Mouse (Mus musculus) limb, embryonic 11.5 days (tissue): ENCODE measurements at regions not wholly inside any gene's neighbourhood (a gene's known extent, or its start where the extent isn't known, plus 50 kb on each side); places are given as distances from the start of the nearest gene placed in this dataset.

Experiments
- ATAC-seq: fragments of 200-750 bp; cut with Nextera tagmentation; 2 replicates; pipeline ENCODE4 v1.8.0; 2017; ENCODE audit warnings: low read depth; ENCODE audit not compliant: insufficient number of reproducible peaks, low FRiP score, low TSS enrichment
- DNase-seq: peaks from one replicate; pipeline ENCODE4 v3.0.0-alpha.2; 2015; ENCODE audit warnings: low spot score
- H3K27ac ChIP-seq: fragments of 300-500 bp; sonication (generic); replicated peaks from 2 replicates; pipeline ENCODE4 v1.5.1; 2014; ENCODE audit warnings: low read depth, mild to moderate bottlenecking, low read length
- H3K27me3 ChIP-seq: fragments of 300-500 bp; sonication (generic); 2 replicates; pipeline ENCODE4 v1.6.1; 2014; ENCODE audit warnings: mild to moderate bottlenecking, low read length, mixed read lengths; ENCODE audit not compliant: control insufficient read depth, insufficient read depth
- H3K36me3 ChIP-seq: fragments of 300-500 bp; sonication (generic); 2 replicates; pipeline ENCODE4 v1.6.1; 2014; ENCODE audit warnings: mild to moderate bottlenecking, low read length, moderate library complexity, mixed read lengths; ENCODE audit not compliant: control insufficient read depth, insufficient read depth
- H3K4me1 ChIP-seq: fragments of 300-500 bp; sonication (generic); 2 replicates; pipeline ENCODE4 v1.6.1; 2014; ENCODE audit warnings: low read length, mixed read lengths; ENCODE audit not compliant: control insufficient read depth, insufficient read depth
- H3K4me2 ChIP-seq: fragments of 300-500 bp; sonication (generic); 2 replicates; pipeline ENCODE4 v1.6.1; 2014; ENCODE audit warnings: low read depth, mild to moderate bottlenecking, moderate library complexity; ENCODE audit not compliant: severe bottlenecking
- H3K4me3 ChIP-seq: fragments of 300-500 bp; sonication (generic); 2 replicates; pipeline ENCODE4 v1.5.1; 2014; ENCODE audit warnings: low read depth, low read length
- H3K9ac ChIP-seq: fragments of 300-500 bp; sonication (generic); 2 replicates; pipeline ENCODE4 v1.6.1; 2014; ENCODE audit warnings: mild to moderate bottlenecking, low read length
- H3K9me3 ChIP-seq: fragments of 300-500 bp; sonication (generic); 2 replicates; pipeline ENCODE4 v1.6.1; 2016; ENCODE audit warnings: low read length; ENCODE audit not compliant: control insufficient read depth
- WGBS: fragments of 180-500 bp; shearing (Covaris S2); extraction: QIAGEN DNeasy Blood & Tissue Kit; methylation state at CpG from one replicate; pipeline ENCODE4 v1.1.7; 2014; 5-methylcytosine and 5-hydroxymethylcytosine counted together

DNA sequence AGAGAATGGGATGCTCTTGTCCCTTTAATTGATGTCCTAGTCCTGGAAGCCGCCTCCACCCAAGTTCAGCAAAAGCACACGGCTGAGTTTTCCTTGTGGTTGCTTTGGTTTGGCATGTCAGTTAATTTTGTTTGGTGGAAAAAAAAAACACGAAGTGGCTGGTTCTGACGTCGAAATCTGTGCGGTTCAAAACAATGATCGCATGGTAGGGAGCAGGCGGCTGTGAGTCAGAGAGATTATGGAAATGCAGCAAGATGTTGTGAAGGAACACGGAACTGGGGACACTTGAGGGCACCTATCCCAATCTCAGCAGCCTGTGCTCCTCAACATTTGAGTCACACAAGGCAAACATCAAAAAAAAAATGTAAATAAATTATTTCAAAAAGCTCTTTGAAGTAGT is 266.1 kb downstream of the Gm826 start:
- Histone ChIP-seq H3K27ac (no peak overlapping the region), H3K27me3 (no peaks in the 10 kb centered on the region), H3K36me3 (no peaks in the 10 kb centered on the region), H3K4me3 (no peak overlapping the region), H3K9me3 (no peaks in the 10 kb centered on the region), H3K4me2 (no peak overlapping the region), H3K4me1 (no peaks in the 10 kb centered on the region), H3K9ac (no peak overlapping the region)
- no peak for ATAC-seq
- DNase-seq = no peak
- WGBS = 86% methylated on average over 9 of the region's 9 CpGs

DNA sequence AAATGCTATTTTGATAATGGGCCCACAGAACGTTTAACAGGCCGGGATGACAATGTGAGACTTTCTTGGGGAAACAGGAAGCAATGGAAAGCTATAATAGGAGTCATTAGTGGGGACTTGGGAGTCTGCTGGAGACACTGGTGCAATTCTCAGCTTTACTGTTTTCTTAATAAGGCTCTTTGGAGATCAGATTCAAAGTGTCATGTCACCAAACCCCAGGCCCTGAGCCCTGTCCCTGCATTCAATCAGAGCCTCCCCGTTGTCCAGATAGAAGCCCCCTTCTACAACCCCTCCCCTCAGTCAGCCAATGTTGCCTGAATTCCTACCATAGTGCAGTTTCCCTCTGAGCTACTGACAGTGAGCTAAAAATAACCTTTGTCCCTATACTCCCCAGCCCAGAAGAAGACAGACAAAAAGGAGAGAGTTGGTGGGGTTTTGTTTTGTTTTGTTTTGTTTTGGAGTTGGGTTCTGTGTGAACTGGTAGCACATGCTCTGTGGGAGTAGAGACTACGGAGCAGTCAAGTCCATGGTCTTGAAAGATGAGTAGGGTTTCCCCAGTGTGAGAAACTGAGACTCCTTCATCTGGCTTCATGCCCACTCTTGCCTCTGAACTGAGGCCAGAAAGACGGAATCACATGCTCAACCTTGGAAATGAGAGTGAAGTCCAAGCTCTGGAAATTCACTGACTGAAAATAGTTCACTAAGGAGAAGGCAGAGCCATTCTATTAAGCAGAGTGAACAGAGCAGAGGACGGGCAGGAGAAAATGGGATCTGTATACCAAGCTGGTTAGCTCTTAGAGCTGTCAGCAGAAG is 267.3 kb downstream of the Gm826 start:
- Histone ChIP-seq H3K27me3 (no peaks in the 10 kb centered on the region), H3K27ac (no peak overlapping the region), H3K4me1 (no peaks in the 10 kb centered on the region), H3K36me3 (no peaks in the 10 kb centered on the region), H3K4me3 (no peak overlapping the region), H3K9ac (no peak overlapping the region), H3K4me2 (no peak overlapping the region), H3K9me3 (no peaks in the 10 kb centered on the region)
- ATAC-seq (no peak), DNase-seq (no peak)
- 54% methylated on average over 6 of the region's 6 CpGs for WGBS

DNA sequence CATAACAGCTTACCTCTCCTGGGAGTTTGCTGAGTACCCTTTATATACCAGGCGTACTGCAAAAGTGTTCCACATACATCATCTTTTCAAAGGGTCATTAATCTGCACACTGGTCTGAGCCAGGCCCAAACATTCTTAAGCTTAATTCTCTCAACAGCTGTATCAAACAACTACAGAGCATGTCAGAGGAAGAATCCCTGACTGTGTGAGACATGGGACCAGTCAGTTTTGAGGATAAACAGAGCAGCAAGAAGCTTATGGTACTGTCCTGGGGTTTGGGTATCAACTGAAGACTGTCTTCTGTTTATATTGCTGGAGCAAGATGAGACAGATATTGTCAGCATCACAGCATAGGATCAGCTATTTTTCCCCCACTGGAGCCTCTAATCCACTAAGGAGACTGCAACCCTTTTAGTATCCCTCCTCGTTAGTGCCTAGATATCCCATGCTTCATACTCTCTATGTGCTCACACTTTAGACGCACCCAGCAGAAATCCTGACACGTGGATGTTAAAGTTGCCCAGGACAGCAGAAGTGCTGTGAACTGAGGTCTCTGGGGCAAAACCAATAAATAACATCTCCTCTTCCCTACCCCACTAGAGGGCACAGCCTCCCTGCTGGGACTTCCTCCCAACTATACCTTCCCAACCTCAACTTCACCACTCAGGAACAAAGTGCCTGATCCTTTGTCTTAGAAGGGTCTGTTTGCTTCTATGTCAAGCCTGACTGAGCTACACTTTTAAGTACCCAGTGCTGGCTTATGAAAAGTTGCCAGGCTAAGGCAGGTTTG is 271.6 kb downstream of the Gm826 start:
- Histone ChIP-seq H3K9ac (no peak overlapping the region), H3K27me3 (no peaks in the 10 kb centered on the region), H3K4me2 (no peak overlapping the region), H3K9me3 (no peaks in the 10 kb centered on the region), H3K36me3 (no peaks in the 10 kb centered on the region), H3K4me3 (no peak overlapping the region), H3K4me1 (no peaks in the 10 kb centered on the region), H3K27ac (no peak overlapping the region)
- DNase-seq = no peak
- 55% methylated on average over 4 of the region's 4 CpGs for WGBS
- no peak for ATAC-seq

DNA sequence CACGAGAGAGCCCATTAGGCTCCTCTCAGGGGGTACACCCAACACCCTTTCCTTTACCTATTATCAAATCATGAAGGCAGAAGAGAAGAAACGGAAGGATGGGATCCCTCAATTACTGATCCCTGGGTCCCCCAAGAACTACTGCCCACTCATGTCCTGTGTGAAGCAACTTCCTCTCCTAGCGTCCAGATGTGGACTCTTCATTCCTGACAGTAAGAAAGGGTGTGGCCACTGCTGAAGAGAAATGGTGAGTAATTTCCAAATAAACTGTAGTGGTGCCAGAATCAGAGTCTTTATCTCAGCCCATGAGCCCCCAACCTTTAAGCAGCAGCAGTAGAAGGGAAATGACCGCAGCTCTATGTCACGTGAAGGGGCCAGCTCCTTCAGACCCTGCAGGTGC is 273.9 kb downstream of the Gm826 start:
- H3K9me3 ChIP-seq = no peaks in the 10 kb centered on the region
- H3K9ac ChIP-seq = no peak overlapping the region
- H3K27me3 ChIP-seq = no peaks in the 10 kb centered on the region
- H3K4me1 ChIP-seq = no peaks in the 10 kb centered on the region
- 83% methylated on average over 5 of the region's 5 CpGs for WGBS
- no peak overlapping the region for H3K4me2 ChIP-seq
- ATAC-seq (no peak), DNase-seq (no peak)
- H3K27ac ChIP-seq = no peak overlapping the region
- no peak overlapping the region for H3K4me3 ChIP-seq
- H3K36me3 ChIP-seq = no peaks in the 10 kb centered on the region

DNA sequence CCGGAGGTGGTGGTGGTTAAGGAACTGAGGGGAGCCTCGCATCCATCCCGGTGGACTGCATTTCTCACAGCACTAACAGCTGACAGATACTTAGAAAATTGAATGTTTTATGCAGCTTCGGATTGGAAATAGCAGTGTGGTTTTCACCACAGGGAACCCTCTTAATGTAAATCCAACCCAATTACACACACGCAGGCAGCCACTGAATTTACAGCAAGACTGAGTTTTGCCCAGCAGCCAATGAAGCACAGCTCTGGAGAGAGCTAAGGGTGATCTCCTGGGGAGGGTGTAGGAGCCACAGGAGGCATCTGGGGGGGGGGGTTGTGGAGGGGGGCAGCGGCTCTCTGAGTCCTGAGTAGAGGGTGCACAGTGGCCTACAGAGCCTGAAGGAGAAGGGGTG is 276.8 kb downstream of the Gm826 start:
- Histone ChIP-seq H3K27me3 (no peaks in the 10 kb centered on the region), H3K4me1 (no peaks in the 10 kb centered on the region), H3K4me2 (no peak overlapping the region), H3K4me3 (no peak overlapping the region), H3K36me3 (no peaks in the 10 kb centered on the region), H3K27ac (no peak overlapping the region), H3K9ac (no peak overlapping the region), H3K9me3 (no peaks in the 10 kb centered on the region)
- WGBS = 53% methylated on average over 6 of the region's 6 CpGs
- ATAC-seq = no peak
- DNase-seq = no peak

DNA sequence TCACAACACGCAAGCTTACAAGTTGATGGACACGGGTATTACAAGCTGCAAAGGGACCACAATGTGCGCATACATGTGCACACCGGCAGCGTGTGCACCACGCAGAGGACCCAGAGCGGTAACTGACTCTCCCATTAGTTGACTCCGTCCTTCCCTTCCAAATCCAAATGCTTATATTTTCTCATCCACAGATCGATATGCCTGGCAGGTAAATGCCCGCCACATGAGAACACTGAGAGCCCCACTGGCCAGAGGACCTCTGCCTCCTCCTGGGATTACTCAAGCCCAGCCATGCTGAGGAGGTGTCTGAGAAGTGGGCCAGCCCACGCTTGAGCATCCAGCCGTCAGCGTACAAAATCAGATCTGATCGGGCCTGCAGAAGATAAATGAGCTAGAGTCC is 279.6 kb downstream of the Gm826 start:
- Histone ChIP-seq H3K4me2 (no peak overlapping the region), H3K27ac (no peak overlapping the region), H3K4me3 (no peak overlapping the region), H3K27me3 (no peaks in the 10 kb centered on the region), H3K9ac (no peak overlapping the region), H3K9me3 (no peaks in the 10 kb centered on the region), H3K36me3 (no peaks in the 10 kb centered on the region), H3K4me1 (no peaks in the 10 kb centered on the region)
- 84% methylated on average over 14 of the region's 14 CpGs for WGBS
- ATAC-seq (no peak), DNase-seq (no peak)

DNA sequence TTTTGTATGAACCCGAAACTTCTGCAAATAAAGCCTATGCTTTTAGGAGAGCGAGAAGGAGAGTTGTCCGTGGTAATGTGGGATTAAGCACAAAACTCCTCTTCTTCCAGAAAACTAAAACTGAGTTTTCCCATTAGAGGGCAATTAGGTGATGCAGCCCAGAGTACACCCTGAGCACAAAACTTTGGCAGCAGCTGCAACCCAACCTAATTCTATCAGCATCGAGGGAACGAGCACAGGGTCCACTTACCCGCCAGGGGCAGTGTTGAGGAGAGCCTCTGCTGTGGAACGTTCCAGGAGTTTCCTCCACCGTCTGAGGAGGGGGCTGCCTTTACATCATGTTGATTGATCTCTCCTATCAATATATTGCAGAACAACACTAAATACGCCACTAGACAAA is 285.7 kb downstream of the Gm826 start:
- no peaks in the 10 kb centered on the region for H3K27me3 ChIP-seq
- H3K4me2 ChIP-seq = no peak overlapping the region
- H3K36me3 ChIP-seq = no peaks in the 10 kb centered on the region
- WGBS = 84% methylated on average over 9 of the region's 9 CpGs
- no peak overlapping the region for H3K27ac ChIP-seq
- no peaks in the 10 kb centered on the region for H3K9me3 ChIP-seq
- no peak for ATAC-seq
- no peak overlapping the region for H3K4me3 ChIP-seq
- DNase-seq = no peak
- H3K4me1 ChIP-seq = no peaks in the 10 kb centered on the region
- no peak overlapping the region for H3K9ac ChIP-seq

DNA sequence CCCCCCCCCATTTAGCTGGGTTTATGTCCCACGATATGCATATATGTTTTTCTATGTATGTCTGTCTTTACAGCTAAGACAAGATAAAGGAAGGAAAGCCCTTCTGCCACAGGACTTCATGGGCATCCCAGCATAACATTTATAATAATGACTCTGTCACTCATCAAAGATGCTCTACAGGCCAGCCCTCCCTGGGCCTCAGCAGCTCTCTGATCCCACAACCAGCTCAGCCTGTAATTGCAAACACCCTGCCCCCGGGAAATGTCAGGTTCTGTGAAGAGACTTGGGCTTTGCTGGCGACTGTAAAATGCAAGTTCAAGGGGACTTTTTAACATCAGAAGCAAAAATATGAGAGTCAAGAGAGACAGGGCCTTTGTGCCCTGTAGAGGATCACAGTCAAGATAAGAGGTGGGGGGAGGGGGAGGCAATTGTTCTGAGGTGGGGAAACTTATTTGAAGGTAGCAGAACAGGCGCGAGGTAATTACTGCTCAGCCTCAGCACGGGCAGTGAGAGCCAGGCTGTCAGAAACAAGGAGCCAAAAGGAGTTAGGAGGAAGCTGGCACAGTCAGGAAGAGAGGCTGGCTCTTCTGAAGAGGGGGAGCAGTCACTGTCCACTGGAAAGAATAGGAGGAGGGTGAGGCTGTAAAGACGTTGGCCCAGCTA is 286.9 kb downstream of the Gm826 start:
- no peak overlapping the region for H3K4me3 ChIP-seq
- no peak for DNase-seq
- no peaks in the 10 kb centered on the region for H3K4me1 ChIP-seq
- ATAC-seq = no peak
- no peaks in the 10 kb centered on the region for H3K27me3 ChIP-seq
- no peaks in the 10 kb centered on the region for H3K9me3 ChIP-seq
- no peak overlapping the region for H3K27ac ChIP-seq
- H3K36me3 ChIP-seq = no peaks in the 10 kb centered on the region
- no peak overlapping the region for H3K9ac ChIP-seq
- no peak overlapping the region for H3K4me2 ChIP-seq
- 15% methylated on average over 7 of the region's 7 CpGs for WGBS
